ENCODE assay signal across 15 mouse cellular contexts in genomic region chr3:68565675-68566055, GRCm38 (mm10).
"Had no signal": no experiment of that assay in that cellular context is flagged by ENCODE, and none has a peak within 500 bp of the region (broad histone marks: within the 10 kb centered on the region; RNA-seq: fewer than 3 reads in every experiment).

No protein-coding gene starts in this region.

- H3K4me3 ChIP-seq: limb, embryonic 12.5 days; liver, embryonic 13.5 days; lung, embryonic 15.5 days; megakaryocyte, embryonic 14.5 days; neural tube, embryonic 13.5 days; stomach, embryonic 15.5 days had no signal

- H3K9ac ChIP-seq: limb, embryonic 12.5 days; liver, embryonic 13.5 days; liver, postnatal 0 days; lung, embryonic 15.5 days; neural tube, embryonic 13.5 days; stomach, embryonic 15.5 days had no signal

- H3K9me3 ChIP-seq: limb, embryonic 12.5 days; liver, embryonic 13.5 days; lung, embryonic 15.5 days; megakaryocyte, embryonic 14.5 days; neural tube, embryonic 13.5 days; stomach, embryonic 15.5 days had no signal

- H3K27me3 ChIP-seq: limb, embryonic 12.5 days; liver, embryonic 13.5 days; lung, embryonic 15.5 days; megakaryocyte, embryonic 14.5 days; neural tube, embryonic 13.5 days; stomach, embryonic 15.5 days had no signal

- H3K27ac ChIP-seq: limb, embryonic 12.5 days; liver, embryonic 13.5 days; lung, embryonic 15.5 days; macrophage; neural tube, embryonic 13.5 days; stomach, embryonic 15.5 days had no signal

- ATAC-seq: liver, postnatal 0 days had no signal

- H3K4me2 ChIP-seq: limb, embryonic 12.5 days; liver, embryonic 13.5 days; lung, embryonic 15.5 days; neural tube, embryonic 13.5 days; stomach, embryonic 15.5 days had no signal

- H3K4me1 ChIP-seq: liver, embryonic 13.5 days; stomach, embryonic 15.5 days had no signal

- DNase-seq: kidney, adult 11 months; kidney, adult 9 months; kidney, postnatal 14 days; liver; liver, embryonic 13.5 days; liver, postnatal 0 days; lung, postnatal 14 days; right cerebral cortex, postnatal 14 days; thymus, postnatal 4 days had no signal

- H3K36me3 ChIP-seq: limb, embryonic 12.5 days; liver, embryonic 13.5 days; lung, embryonic 15.5 days; neural tube, embryonic 13.5 days; stomach, embryonic 15.5 days had no signal
